Mouse (Mus musculus) liver, embryonic 12.5 days (tissue): Measurements from ENCODE around the gene Nup210l. TPM values are rescaled to one million over a fixed set of nuclear protein-coding genes. Genes with fewer than 3 reads are reported as not detected.
A peak's percentile ranks its signal among the peaks of the same experiment; 100 is the strongest.

Experiments
- ATAC-seq: fragments of 200-750 bp; cut with Nextera tagmentation; 2 replicates; pipeline ENCODE4 v1.8.0; 2017; ENCODE audit warnings: moderate number of reproducible peaks, mild to moderate bottlenecking, moderate library complexity
- H3K27ac ChIP-seq: fragments of 300-500 bp; sonication (generic); 2 replicates; pipeline ENCODE4 v1.5.1; 2016; ENCODE audit warnings: mild to moderate bottlenecking
- H3K27me3 ChIP-seq: fragments of 300-500 bp; sonication (generic); replicated peaks from 2 replicates; pipeline ENCODE4 v1.6.1; 2016; ENCODE audit warnings: mild to moderate bottlenecking, moderate library complexity
- H3K36me3 ChIP-seq: fragments of 300-500 bp; sonication (generic); 2 replicates; pipeline ENCODE4 v1.6.1; 2016; ENCODE audit warnings: mild to moderate bottlenecking, moderate library complexity
- H3K4me1 ChIP-seq: fragments of 300-500 bp; sonication (generic); 2 replicates; pipeline ENCODE4 v1.6.1; 2016
- H3K4me2 ChIP-seq: fragments of 300-500 bp; sonication (generic); 2 replicates; pipeline ENCODE4 v1.6.1; 2016; ENCODE audit warnings: mild to moderate bottlenecking, moderate library complexity
- H3K4me3 ChIP-seq: fragments of 300-500 bp; sonication (generic); 2 replicates; pipeline ENCODE4 v1.5.1; 2016; ENCODE audit warnings: mild to moderate bottlenecking, moderate library complexity
- H3K9ac ChIP-seq: fragments of 300-500 bp; sonication (generic); 2 replicates; pipeline ENCODE4 v1.6.1; 2016; ENCODE audit warnings: mild to moderate bottlenecking, moderate library complexity
- H3K9me3 ChIP-seq: fragments of 300-500 bp; sonication (generic); replicated peaks from 2 replicates; pipeline ENCODE4 v1.6.1; 2016; ENCODE audit warnings: mild to moderate bottlenecking, moderate library complexity
- WGBS: fragments of 180-500 bp; shearing (Covaris S2); methylation state at CpG from one replicate; pipeline ENCODE4 v1.1.7; 2016; ENCODE audit not compliant: insufficient replicate concordance; 5-methylcytosine and 5-hydroxymethylcytosine counted together
- microRNA counts: library from miRNA; unstranded; fragments of <30 nt; microRNA quantifications from one replicate; lab custom pipeline; 2017
- microRNA-seq: library from miRNA; unstranded; fragments of <30 nt; microRNA quantifications from one replicate; pipeline ENCODE4, GENCODE M21; 2017
- polyA plus RNA-seq: library from polyadenylated mRNA; unstranded; fragments of >200 nt; fragmentation: Nextera tagmentation; extraction: Ambion mirVana; gene quantifications from 2 replicates; pipeline ENCODE4 v1.2.1, GENCODE M21; 2016

Gene Nup210l
- polyA plus RNA-seq, 1 experiment from 2014 or later: 0.19 TPM

- Histone ChIP-seq H3K27me3 (no peaks in the 10 kb centered on the region), H3K4me2 (peak within 1 kb of the TSS; percentile 87), H3K36me3 (peaks cover 39% of the 10 kb centered on the region), H3K4me1 (peaks cover 45% of the 10 kb centered on the region), H3K27ac (peak within 1 kb of the TSS; percentile 85), H3K9ac (peak within 1 kb of the TSS; percentile 92), H3K4me3 (peak within 1 kb of the TSS; percentile 92), H3K9me3 (no peaks in the 10 kb centered on the region)
- peak; percentile 99 for ATAC-seq
- under 1% methylated on average over 39 of the region's 40 CpGs for WGBS
These were observed 149.9 kb downstream of the Nup210l start, which contains the start of gene Crtc2 for GRCm38 (mm10) chr3:90253653-90254418. Crtc2 (plus strand) TSS chr3:90254163.

DNA sequence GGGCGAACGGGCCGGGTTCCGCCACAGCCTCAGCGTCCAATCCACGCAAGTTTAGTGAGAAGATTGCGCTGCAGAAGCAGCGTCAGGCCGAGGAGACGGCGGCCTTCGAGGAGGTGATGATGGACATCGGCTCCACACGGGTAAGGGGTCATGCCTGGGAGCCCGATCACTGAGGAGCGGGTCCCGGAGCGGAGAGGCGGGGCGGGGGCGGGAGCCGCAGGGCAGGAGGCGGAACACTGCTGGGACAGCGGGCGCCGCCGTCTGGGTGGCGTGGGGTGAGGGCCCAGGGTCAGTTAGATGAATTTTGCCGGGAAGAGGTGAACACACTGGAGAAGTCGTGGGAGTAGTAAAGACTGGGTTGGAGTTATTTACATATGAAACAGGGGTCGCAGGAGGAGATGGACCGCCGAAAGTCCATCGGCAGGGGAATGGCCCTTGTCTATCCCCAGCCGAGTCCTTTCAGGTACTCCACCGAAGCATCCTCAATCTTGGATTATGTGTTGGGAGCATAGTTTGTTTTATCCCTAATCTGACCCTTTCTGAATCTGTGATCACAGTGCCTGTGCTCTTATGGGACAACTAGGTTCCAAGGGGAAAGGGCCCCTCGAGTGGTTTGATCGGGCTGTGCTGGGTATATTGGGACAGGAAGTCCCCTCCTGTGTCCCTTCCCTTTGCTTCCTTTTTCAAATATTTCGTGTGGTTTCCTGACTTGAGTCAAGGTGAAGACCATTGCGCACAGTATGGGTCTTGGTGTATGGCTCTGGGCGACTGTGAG lies 150.7 kb downstream of the Nup210l start:
- peaks cover 37% of the 10 kb centered on the region for H3K4me1 ChIP-seq
- ATAC-seq: peak; percentile 72
- peak overlapping the region; percentile 92 for H3K9ac ChIP-seq
- no peaks in the 10 kb centered on the region for H3K9me3 ChIP-seq
- peak overlapping the region; percentile 92 for H3K4me3 ChIP-seq
- peak overlapping the region; percentile 87 for H3K4me2 ChIP-seq
- peak overlapping the region; percentile 85 for H3K27ac ChIP-seq
- no peaks in the 10 kb centered on the region for H3K27me3 ChIP-seq
- H3K36me3 ChIP-seq: peaks cover 46% of the 10 kb centered on the region
- 1% methylated on average over 41 of the region's 41 CpGs for whole genome bisulfite sequencing

DNA sequence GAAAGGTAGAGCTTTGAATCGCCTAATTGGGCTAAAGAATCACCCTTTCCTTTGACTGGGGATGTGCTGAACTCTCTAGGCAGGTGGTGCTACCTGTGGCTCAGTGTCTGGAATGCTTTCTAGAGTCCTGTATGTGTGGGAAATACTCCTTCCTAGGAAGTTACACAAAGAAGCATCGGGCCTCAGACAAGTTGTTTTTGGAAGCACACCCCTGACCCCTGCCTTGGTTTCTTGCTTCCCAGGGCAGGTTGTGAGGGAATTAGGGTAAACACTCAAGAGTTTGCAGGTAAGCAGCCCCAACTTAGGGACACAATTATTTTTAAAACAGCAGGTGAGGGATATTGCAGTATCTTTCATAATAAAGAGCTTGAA lies 151.2 kb downstream of the Nup210l start:
- WGBS: 21% methylated on average over 2 of the region's 2 CpGs
- peaks cover 52% of the 10 kb centered on the region for H3K36me3 ChIP-seq
- peak overlapping the region; percentile 87 for H3K4me2 ChIP-seq
- H3K4me1 ChIP-seq: peaks cover 33% of the 10 kb centered on the region
- H3K4me3 ChIP-seq: peak overlapping the region; percentile 92
- H3K9ac ChIP-seq: peak overlapping the region; percentile 92
- no peak for ATAC-seq
- H3K27me3 ChIP-seq: no peaks in the 10 kb centered on the region
- peak overlapping the region; percentile 85; the same call in 1 of the 2 replicates for H3K27ac ChIP-seq
- no peaks in the 10 kb centered on the region for H3K9me3 ChIP-seq

DNA sequence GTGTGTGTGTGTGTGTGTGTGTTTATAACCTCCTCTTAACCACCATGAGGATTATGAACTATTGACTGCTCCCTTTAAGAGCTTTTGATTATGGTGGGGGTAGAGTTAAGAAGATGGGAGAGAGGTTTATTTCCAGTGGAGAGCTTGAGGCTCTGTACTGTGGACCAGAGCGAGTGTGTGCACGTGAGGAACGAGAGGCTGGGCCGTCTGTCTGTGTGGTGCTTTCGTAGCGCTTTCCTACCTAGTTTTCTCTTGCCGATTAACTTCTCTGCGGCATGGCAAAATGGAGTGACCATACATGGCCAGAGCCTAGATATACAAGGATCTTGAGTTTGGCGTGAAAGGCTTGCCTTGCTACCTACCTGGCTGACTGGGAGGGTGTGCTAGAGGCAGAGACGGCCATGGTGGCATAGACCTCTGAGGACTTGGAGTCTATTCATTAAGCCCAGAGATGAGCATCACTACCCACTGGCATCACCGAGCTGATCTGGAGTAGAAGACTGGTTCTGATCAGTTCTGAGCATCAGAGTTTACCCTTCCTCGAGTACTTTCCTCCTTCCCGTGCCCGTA lies 151.9 kb downstream of the Nup210l start:
- Histone ChIP-seq H3K36me3 (peaks cover 52% of the 10 kb centered on the region), H3K9ac (0 out of 2 replicates have a peak overlapping the region, but pooled peaks have one; percentile 92), H3K4me2 (peak overlapping the region; percentile 87; the same call in 1 of the 2 replicates), H3K9me3 (no peaks in the 10 kb centered on the region), H3K4me1 (peaks cover 30% of the 10 kb centered on the region), H3K27me3 (no peaks in the 10 kb centered on the region), H3K4me3 (no peak overlapping the region), H3K27ac (no peak overlapping the region)
- ATAC-seq: no peak
- 90% methylated on average over 14 of the region's 14 CpGs for WGBS

DNA sequence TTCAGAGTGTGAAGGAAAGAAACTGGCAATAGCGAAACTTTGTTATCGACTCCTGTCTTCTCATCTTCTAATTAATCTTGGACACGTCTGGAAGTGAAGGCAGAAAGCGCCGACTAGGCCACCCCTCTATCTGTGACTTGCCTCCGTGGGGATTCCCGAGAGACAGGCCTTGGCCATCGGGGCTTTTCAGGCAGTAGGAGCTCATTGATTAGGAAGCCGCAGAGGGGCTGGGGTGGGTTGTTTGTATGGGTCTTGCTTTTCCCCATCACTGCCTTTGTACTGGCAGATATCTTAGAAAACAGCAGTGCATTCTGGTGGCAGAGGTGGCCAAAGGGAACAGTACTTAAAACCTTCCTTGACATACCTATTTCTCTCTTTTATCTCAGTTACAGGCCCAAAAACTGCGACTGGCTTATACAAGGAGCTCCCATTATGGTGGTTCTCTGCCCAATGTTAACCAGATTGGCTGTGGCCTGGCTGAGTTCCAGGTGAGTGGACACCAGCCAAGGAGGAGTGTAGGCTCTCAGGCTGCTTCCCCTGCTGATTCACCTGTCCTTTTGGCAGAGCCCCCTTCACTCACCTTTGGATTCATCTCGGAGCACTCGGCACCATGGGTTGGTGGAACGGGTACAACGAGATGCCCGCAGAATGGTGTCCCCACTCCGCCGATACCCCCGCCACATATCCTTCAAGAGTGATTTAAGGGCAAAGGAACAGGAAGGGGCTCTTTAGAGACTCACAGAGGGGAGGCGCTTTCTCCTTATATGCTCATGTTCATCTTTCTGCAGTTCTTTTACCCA lies 153.0 kb downstream of the Nup210l start:
- Histone ChIP-seq H3K27me3 (no peaks in the 10 kb centered on the region), H3K27ac (no peak overlapping the region), H3K9ac (no peak overlapping the region), H3K4me1 (peaks cover 29% of the 10 kb centered on the region), H3K36me3 (peaks cover 52% of the 10 kb centered on the region), H3K9me3 (no peaks in the 10 kb centered on the region), H3K4me2 (no peak overlapping the region), H3K4me3 (no peak overlapping the region)
- 85% methylated on average over 19 of the region's 19 CpGs for WGBS
- ATAC-seq: no peak

DNA sequence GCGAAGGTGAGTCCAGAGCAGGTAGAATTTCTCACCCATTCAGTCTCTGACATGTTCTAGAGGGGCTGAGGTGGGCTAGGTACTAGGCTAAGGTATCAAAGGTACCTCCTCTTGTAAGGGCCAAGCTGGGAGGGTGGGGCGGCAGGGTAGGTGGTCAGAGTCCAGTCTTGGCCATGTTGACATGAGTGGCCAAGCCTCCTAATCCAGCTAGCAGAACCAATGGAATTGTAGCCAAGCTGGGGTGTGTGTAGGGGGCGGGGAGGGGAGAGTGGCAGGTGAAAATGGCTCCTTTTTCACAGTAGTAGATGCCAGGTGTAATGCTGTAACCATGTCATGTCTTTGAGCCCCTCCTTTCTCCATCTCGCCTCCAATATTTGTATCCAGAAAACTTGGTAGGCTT lies 154.6 kb downstream of the Nup210l start:
- no peak for ATAC-seq
- no peak overlapping the region for H3K27ac ChIP-seq

More for the DNA sequence above, 154.6 kb downstream of the Nup210l start:
- H3K4me2 ChIP-seq: no peak overlapping the region
- no peaks in the 10 kb centered on the region for H3K27me3 ChIP-seq
- H3K4me3 ChIP-seq: no peak overlapping the region
- no peak overlapping the region for H3K9ac ChIP-seq
- WGBS: 70% methylated on average over 4 of the region's 4 CpGs
- H3K4me1 ChIP-seq: peaks cover 26% of the 10 kb centered on the region
- H3K36me3 ChIP-seq: peaks cover 68% of the 10 kb centered on the region
- no peaks in the 10 kb centered on the region for H3K9me3 ChIP-seq

MicroRNAs within 50 kb of the gene (microRNA counts, 519-probe panel; counts per million panel counts)
- 582 counts per million, percentile 70 among the panel's probes with 10 or more counts for microRNA mmu-miR-190b (lab: Ali Mortazavi, UCI)

Small RNA genes within 50 kb of the gene (microRNA-seq; reads per million reads assigned to microRNA genes)
- gene Mir190b: 21.8 reads per million, percentile 32 among the genes with 10 or more reads in this experiment

Other genes starting within 250 kb of the Nup210l start
- 1.9 and 2.1 TPM in 2 replicates for gene Il6ra, start 190.9 kb upstream of the Nup210l start, polyA plus RNA-seq
- gene Atp8b2, start 140.6 kb upstream of the Nup210l start, polyA plus RNA-seq: 4.2 and 4.6 TPM in 2 replicates
- gene Hax1, start 105.4 kb upstream of the Nup210l start, polyA plus RNA-seq: 131 and 150 TPM in 2 replicates
- gene 4933434E20Rik, start 52.5 kb upstream of the Nup210l start, polyA plus RNA-seq: 101 and 103 TPM in 2 replicates
- gene Ubap2l, start 51.5 kb upstream of the Nup210l start, polyA plus RNA-seq: 111 and 125 TPM in 2 replicates
- gene Tpm3, start 31.5 kb upstream of the Nup210l start, polyA plus RNA-seq: 299 and 315 TPM in 2 replicates
- gene Rps27, start 109.5 kb downstream of the Nup210l start, polyA plus RNA-seq: 777 and 835 TPM in 2 replicates
- 8.3 and 8.6 TPM in 2 replicates for gene Rab13, start 109.6 kb downstream of the Nup210l start, polyA plus RNA-seq
- 64.9 and 66.4 TPM in 2 replicates for gene Jtb, start 127.5 kb downstream of the Nup210l start, polyA plus RNA-seq
- 0.56 and 0.66 TPM in 2 replicates for gene Creb3l4, start 139.4 kb downstream of the Nup210l start, polyA plus RNA-seq
- 30.7 and 33.1 TPM in 2 replicates for gene Slc39a1, start 144.0 kb downstream of the Nup210l start, polyA plus RNA-seq
- 8.2 and 9.4 TPM in 2 replicates for gene Crtc2, start 150.0 kb downstream of the Nup210l start, polyA plus RNA-seq
- 3.0 and 3.4 TPM in 2 replicates for gene Dennd4b, start 161.1 kb downstream of the Nup210l start, polyA plus RNA-seq
- 5.1 and 6.0 TPM in 2 replicates for gene Gatad2b, start 189.0 kb downstream of the Nup210l start, polyA plus RNA-seq